Mouse (Mus musculus) testis, postnatal 10 days (tissue): Measurements from ENCODE around the gene Prpf8.

Experiments
- DNase-seq: peaks from one replicate; pipeline ENCODE4 v3.0.0; 2021; ENCODE audit warnings: low spot score

Prpf8 gene

DNA sequence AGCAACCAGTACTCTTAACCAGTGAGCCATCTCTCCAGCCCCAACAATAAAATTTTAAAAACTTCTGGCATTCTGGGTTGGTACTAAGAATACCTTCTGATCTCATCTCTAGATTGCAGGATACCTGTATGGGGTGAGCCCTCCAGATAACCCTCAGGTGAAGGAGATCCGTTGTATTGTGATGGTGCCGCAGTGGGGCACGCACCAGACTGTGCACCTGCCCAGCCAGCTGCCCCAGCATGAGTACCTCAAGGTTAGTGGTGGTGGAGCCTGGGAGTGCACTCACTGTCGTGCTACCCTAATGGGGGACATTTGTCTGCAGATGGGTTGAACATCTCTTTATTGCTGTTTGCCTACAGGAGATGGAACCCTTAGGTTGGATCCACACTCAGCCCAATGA lies 21.5 kb downstream of the Prpf8 start:
- no peak for DNase-seq

DNA sequence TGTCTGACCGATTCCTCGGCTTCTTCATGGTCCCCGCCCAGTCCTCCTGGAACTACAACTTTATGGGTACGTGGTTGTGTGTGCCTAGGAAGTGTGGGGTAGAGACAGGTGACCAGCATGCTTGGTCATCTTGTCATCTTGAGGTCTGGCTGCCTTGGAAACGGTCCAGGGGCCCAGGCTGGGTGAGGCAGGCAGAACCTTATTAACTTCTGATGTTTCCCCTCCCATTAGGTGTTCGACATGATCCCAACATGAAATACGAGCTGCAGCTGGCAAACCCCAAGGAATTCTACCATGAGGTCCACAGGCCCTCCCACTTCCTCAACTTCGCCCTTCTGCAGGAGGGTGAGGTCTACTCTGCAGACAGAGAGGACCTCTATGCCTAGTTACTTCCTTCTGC lies 22.3 kb downstream of the Prpf8 start:
- DNase-seq: no peak

DNA sequence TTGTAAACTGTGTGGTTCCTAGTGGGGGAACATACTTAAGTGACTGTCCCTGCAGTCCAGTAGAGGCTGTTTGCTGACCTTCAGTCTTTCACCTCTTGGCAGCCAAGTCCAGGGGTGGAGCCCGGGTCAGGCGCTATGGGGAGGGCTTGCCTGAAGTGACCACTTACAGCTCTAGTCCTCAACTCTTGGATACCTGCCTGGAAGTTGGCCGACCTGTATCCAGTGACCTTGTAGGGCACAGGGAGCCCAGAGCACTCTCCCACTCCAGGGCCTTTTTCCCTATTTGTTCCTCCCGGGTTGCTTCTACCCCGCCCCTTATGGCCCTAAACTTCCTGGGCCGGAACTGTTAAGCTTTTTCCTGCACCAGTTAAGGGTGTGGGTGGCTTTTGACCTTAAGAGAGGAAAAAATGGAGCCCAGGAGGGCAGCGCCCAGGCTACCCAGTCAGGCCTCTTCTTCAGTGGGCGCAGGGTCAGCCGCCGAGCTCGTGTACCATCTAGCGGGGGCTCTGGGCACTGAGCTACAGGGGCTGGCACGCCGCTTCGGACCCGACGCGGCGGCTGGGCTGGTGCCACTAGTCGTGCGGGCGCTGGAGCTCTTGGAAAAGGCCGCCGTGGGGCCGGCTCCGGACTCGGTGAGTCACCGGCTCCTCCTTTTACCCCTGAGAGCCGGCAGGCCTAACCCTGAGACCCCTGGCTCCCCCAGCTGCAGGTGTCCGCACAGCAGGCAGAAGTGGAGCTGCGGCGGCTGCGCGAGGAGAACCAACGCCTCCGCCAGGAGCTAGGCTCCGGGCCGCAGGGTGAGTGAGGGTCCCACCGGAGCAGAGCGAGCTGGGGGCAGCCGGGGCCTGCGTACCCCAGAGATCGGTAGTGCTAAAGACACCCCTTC lies 23.4 kb downstream of the Prpf8 start, which contains the start of gene Rilp:
Gene Rilp, plus strand, starts transcription at position 354 of the 886 bp plus-strand sequence.
- peak; percentile 78 for DNase-seq

DNA sequence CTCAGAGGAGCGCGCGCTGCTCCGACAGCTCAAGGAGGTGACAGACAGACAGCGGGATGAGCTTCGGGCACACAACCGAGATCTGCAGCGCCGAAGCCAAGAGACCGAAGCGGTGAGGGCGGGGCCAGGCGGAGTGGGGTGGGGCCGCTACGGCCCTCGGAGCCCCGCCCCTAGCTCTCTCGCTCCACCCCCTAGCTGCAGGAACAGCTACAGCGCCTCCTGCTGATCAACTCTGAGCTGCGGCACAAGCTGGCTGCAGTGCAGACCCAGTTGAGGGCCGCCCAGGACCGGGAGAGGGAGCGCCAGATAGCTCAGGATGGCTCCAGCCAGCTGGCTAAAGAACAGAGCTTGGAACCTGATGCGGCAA lies 24.0 kb downstream of the Prpf8 start:
- DNase-seq: peak; percentile 99

DNA sequence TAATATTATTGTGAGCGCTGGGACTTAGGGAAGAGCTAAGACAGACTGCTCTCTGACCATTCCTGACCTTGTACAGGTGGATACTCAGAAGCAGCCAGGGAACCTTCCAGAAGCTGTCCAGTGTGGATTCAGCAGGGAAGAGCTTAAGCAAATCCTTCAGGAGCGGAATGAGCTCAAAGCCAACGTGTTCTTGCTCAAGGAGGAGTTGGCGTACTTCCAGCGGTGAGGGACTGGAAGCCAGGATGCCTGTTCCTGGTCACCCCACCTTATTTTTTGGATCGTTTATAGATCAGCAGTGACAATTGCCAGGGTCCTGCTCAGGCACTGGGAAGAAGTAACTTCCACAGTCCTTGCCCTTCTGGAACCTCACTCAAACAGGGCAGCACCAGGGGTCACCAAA lies 24.6 kb downstream of the Prpf8 start:
- DNase-seq: peak; percentile 83

DNA sequence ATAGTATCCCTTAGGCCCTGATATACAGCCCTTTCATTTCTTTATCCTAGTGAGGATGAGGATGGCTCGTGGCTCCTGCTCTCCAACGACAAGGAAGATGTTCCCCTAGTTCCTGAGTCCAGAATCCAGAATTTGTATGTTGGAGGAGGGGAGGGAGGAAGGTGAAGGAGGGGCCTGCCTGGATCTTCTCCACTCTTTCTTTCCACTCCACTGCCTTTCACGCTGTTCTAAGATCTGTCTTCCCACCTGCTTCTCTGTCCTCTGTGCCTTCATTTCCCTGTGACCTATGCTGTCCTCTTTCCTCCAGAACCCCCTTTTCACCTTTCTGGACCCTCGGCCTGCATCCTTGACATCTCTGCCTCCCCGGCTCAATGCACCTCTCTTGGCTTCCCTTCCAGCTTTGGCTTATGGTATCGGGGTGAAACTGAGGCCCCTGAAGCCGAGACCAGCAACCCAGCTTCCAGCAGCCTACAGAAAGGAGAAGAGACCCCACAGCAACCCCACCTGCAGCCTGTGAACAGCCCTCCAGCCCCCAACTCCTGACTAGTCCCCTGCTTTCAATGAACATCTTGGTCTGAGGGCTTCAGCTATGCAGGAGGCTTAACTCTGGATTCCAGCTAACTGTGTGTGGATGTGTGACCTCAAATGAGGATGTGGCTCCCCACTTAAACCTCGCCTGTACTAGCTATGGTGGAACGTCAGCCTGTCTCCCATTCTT lies 25.8 kb downstream of the Prpf8 start:
- DNase-seq: no peak

DNA sequence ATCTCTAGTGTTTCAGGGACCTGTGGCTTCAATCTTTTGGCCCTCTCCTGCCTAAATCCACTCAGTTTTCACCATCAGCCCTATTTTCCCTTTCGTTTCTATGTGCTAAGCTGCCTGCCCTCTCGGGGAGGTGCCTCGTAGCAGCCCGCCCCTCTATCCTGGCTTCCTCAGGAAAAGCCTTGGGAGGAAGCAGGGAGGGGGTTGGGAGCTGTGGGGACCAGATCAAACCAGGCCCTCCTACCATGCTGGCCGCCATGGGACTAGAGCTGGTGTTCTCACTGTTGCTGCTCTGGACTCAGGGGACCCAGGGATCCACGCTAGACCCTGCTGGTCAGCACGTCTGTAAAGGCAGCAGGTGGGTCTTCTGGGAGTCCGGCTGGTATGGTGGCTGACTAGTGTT lies 26.7 kb downstream of the Prpf8 start, which contains the start of gene Scarf1:
Gene Scarf1, plus strand, starts transcription at position 205 of the 400 bp plus-strand sequence.
- DNase-seq: no peak

DNA sequence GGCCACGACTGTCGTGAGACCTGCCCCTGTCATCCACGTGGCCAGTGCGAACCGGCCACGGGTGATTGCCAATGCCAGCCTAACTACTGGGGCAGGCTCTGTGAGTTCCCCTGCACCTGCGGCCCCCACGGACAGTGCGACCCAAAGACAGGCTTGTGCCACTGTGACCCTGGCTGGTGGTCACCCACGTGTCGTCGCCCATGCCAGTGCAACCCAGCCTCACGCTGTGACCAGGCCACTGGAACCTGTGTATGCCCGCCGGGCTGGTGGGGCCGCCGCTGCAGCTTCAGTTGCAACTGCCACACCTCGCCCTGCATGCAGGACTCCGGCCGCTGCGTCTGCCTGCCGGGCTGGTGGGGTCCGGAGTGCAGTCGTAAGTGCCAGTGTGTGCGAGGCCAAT lies 28.6 kb downstream of the Prpf8 start:
- no peak for DNase-seq

DNA sequence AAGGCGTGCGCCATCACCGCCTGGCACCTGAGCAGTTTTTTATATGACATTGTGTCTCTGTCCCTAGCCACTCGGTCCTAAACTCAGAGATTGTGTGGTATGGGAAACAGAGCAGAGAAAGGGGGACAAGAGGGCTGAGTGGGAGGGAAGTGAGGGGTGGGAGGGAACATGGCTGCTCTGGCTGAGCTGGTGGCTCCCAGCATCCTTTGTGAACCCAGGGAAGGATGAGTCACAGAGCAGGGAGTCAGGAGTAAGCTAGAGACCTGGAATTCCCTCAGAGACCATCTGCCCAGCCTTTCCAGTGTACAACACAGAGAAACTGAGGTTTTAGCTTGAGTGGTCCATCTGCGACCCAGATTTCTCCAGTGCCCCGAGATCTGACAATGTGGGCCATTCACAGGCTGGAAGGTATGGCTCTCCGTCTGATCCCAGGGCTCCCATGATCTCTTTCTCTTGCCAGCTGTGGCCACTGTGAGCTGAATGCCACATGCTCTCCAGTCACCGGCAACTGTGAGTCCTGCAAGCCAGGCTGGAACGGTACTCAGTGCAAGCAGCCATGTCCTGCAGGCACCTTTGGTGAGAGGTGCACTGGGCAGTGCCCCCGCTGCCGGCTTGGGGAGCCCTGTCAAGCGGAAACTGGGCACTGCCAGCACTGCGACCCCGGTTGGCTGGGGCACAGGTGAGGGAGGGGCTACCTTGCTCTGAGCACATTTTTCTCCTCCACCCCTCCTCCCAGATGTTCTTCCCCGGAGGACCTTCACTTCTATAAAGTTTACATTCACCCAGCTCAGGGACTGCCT lies 33.4 kb downstream of the Prpf8 start:
- DNase-seq: no peak

DNA sequence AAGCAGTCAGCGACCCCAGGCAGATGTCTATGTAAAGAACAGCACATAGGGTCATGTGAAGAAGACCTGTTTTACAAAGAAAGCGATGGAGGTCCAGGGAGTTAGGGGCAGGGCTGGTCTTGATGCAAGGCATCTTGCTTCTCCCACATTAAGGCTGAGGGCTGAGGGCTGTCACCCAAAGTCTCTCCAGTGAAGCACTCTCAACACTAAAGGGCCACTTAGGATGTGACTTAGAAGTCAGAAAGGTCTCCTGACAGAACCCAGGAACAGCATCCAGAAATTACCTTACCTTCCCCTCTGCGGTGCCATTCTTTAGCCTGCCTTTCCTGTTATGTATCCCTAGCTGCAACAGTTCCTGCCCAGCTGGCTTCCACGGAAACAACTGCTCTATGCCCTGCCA lies 35.0 kb downstream of the Prpf8 start:
- no peak for DNase-seq

DNA sequence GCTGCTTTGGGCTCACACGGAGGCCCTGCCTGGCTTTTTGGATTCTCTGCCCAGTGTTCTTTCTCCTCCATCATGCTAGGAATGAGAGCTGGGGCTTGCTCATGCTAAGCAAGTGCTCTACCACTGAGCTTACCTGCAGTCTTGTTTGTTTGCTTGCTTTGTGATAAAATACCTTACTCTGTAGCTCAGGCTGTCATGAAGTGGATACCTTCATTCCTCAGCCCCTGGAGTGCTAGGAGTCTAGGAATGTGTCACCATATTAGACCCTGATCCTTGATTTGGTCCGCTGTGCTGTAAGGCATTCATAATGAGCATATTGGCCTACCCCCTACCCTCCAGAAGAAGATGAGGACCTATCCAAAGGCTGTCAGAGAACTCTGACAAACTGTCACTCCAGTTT lies 36.2 kb downstream of the Prpf8 start:
- DNase-seq: no peak

DNA sequence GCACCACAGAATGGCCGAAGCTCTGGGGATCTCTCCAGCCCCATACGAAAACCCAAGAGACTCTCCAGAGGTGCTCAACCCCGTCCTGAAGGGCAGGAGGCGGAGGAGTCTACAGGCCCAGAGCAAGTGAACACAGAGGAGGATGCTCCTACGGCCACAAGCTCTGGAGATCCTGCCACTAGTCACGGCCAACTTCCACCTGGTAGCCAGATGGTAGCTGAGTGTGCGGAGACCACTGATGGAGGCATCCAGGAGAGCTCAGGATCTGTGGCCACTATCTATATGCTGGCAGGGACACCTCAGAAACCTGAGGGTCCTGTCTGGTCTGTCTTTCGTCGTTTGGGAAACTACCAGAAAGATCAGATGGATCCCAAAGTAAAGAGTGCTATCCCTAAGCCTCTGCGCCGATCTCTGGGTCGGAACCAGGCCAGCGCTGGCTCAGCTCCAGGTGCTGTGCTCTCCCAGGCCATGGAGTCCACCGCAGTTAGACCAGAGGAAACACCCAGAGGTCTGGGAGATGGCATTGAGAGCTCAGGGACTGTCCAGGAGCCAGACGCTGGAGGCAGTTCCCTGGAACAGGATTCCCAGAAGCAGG lies 39.0 kb downstream of the Prpf8 start:
- no peak for DNase-seq

DNA sequence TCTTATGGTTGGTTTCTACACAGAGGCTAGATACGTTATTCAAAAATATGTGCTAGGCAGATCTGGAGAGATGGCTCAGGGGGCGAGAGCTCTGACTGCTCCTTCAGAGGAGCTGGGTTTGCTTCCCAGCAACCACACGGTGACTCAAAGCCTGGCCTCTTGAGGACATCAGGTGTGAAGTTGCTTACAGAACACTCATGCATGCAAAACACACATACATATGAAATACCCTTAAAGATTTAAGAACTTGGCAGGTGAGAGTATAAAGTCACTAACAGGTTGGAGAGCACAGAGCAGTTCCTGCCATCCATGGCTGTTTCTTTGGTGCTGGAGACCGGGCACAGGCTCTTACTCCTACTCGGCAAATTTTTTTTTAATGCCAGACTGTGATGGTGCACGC lies 40.3 kb downstream of the Prpf8 start:
- DNase-seq: no peak

DNA sequence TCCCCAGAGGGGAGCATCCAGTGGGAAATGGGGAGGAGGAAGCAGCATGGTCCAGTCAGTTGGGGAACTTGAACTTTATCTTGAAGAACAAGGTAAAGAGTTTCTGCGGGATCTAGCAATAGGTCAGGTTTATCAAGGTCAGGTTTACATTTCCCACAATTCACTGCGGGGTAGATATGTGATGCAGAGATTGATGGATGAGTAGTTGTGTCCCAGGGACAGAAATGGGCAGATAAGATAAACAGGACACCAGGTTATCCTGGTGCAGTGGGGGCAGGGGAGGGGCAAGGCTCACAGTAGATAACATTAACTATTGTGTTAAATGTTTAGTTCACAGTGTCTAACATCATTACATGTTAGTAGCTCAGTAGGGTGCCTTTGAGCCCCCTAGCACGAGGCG lies 43.2 kb downstream of the Prpf8 start:
- no peak for DNase-seq

DNA sequence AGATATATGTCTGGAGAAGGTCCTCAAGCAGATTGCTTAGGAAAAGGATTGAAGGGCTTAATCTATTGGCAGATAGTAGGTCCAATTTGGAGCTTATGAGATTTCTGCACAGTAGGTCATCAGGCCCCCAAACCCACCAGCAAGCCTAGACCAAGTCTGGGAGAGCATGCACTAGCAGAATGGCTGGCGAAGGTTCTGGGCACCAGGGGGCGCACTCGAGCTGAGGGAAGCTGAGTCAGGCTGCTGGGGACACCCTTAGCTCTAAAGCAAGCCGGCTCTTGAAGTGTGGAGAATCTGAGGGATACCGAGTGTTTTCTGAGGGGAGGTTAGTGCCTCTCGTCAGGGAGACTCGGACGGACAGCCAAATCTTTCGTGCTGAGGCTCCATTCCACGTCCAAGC lies 43.7 kb downstream of the Prpf8 start:
- DNase-seq: peak; percentile 100

DNA sequence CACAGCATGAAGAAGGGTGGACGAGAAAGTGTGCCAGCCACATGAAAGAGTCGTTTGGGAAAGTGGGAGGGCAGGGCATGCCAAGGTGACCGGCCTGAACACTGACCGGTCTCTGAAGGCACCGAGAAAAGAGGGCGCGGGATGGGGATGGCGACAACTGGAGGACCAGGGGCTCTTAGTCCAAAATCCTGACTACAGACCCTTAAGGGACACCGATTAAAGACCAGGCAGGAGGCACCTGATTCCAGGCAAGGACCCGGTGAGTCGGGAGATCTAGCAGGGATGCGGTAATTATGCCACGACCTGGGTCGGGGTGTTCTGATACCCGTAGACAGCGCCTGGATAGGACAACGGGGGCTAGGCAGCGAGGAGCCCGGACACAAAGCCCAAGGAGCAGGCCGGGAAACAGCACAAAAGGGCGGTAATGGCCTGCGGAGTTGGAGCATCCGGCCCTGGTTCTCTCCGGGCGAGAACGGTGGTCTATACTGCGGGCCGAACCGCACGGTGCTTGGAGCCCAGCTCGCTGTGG lies 44.3 kb downstream of the Prpf8 start:
- no peak for DNase-seq

DNA sequence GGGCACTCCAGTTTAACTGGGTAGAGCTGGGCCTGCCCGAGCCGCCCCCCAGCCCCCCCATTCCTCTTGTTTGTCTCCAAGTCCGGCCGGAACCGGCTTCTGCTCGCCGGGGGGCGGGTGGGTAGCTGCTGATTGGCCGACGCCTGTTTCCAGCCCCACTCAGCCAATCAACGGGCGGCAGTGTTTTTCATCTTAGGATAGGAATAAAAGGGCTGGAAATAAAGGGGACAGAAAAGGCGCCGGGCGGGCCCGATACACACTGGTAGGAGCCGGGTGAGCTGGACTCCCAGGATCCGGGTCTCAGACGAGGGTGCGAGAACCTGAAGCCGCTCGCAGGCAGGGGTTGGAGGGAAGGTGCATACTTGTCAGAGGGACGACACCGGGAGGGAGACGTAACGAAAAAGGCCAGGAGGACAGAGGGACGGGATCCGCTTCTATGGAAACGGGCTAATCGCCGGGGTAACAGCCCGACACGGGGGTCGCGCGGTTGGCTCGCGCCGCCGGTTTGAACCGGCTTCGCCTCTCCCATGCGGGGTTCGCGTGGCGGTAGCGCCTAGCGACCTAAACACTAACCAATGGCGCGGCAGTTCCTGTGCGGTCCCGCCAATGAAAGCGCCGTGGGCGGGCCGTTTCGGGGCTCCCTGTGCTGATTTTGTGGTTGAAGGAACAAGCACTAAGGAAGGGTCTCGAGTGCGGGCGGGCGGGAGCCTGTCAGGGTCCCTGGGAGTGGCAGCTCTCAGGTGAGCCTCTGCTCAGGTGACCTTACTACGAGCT lies 45.0 kb downstream of the Prpf8 start, which contains the start of gene Slc43a2:
Gene Slc43a2, plus strand, starts transcription at position 226 of the 774 bp plus-strand sequence.
- peak; percentile 95 for DNase-seq

DNA sequence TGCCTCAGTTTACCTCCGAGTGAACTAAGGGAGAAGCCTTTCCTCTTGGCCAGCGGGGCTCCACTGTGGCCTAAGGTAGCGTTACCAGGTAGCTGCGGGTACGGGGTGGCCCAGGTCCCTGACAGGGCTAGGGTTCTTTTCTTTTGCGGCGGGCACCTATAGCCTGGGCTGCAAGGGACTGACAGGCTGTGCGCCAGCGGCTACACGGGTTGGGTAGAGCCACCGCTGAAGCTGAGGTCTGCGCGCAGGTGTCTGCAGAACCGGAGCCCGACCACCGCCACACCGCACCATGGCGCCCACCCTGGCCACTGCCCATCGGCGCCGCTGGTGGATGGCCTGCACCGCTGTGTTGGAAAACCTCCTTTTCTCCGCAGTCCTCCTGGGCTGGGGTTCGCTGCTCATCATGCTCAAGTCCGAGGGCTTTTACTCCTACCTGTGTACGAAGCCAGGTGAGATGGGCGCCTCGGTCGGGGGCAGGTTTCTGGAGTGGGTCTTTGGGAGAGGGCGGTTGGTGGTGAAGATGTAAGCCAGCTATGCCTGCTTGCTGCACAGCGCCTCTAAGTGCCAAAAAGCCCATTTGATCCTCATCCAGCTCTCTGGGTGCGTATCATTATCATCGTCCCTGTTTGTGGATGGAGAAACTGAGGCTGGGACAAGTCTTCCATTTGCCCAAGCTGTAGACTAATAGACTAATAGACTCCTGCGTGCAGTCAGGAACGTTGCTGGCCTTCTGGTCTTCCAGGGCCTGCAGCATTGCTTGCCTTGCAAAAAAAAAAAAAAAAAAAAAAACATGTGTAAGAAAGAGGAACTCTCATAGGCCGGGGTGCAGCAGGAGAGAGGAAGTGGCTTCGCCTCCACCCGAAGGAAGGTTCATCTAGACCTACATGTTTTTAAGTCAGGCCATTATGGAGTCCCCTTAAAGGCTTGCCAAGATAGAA lies 46.0 kb downstream of the Prpf8 start:
- DNase-seq: no peak

DNA sequence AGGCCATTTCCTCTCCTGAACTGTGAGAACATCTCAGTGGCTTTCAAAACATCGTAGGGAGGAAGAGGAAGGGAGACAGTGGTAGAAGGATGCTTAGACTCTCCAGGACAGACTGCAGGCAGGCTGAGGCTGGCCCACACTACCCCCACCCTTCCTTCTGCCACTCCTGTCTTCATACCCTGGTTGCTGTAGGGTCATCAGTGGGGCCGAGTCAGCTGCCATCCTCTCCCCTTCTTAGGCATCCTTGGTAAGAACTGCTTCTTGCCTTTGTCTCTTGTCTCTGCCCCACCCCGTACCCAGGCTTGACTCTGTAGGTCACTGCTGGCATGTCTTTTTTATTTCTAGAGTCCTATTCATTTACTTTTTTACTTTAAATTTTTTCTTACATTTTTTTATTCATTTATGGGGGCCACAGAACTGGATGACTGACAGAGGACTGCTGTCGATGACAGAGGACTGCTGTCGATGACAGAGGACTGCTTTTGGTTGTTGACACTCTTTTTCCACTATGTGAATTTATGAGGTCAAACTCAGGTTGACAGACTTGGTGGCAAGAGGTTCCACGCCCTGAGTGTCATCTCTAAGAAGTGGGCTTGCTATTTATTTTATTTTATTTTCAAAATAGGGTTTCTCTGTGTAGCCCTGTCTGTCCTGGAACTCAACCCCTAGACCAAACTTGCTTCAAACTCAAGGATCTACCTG lies 46.8 kb downstream of the Prpf8 start:
- no peak for DNase-seq
